Mouse (Mus musculus) heart, adult 2 months (tissue): ENCODE results near the gene Galnt7.

ENCODE experiments used
- CTCF ChIP-seq: fragments of 200-600 bp; IDR thresholded peaks from 2 replicates; pipeline ENCODE4 v1.8.1; 2022; ENCODE audit warnings: antibody characterized with exemption, mild to moderate bottlenecking, moderate library complexity
- POLR2A ChIP-seq: fragments of 200-500 bp; IDR thresholded peaks from 2 replicates; pipeline ENCODE4 v1.6.1; 2011; ENCODE audit warnings: mild to moderate bottlenecking, low read depth, low read length, control low read depth; ENCODE audit not compliant: insufficient read depth

DNA sequence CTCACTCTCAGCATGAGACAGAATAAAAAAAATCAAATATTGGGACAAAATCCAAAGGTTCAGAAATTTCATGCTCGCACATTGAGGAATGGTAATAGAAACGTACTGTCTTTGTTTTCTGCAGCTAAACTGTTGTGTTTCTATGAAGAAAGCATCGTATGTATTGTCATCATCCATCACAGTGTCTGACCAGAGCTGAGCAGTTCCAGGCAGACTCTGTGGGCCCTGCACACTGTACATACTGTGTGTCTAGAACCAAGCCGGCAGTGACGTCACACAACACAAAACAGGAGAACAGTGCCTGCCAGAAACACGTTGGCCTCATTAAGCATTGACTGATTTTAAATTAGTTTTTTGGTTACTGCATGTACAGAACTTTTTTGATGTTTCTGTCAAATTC lies 82.9 kb downstream of the Galnt7 start:
- TF ChIP-seq CTCF (no peak), POLR2A (no peak)
